Mouse (Mus musculus) gastrocnemius, postnatal 14 days (tissue): ENCODE data around the gene Dtx2. TPM values are rescaled to one million over a fixed set of nuclear protein-coding genes. Genes with fewer than 3 reads are reported as not detected.

ENCODE experiments used
- total RNA-seq, 2 experiments: library from RNA; stranded (reverse); gene quantifications; 2 replicates each; pipeline ENCODE4 v1.2.3; 2021

Dtx2 gene
- total RNA-seq, 2 experiments from 2014 or later = 6.7 to 7.5 TPM

Other genes starting within 250 kb of the Dtx2 start
- gene Styxl1, start 216.4 kb upstream of the Dtx2 start, total RNA-seq = not detected
- gene Mdh2, start 216.3 kb upstream of the Dtx2 start, total RNA-seq = 1,000 to 10,000 TPM; 1,031 to 1,199 TPM
- not detected for gene Srrm3, start 187.9 kb upstream of the Dtx2 start, total RNA-seq
- 100 to 1,000 TPM; 257 to 459 TPM for gene Hspb1, start 106.9 kb upstream of the Dtx2 start, total RNA-seq
- gene Ywhag, start 60.2 kb upstream of the Dtx2 start, total RNA-seq = 100 to 1,000 TPM; 305 to 325 TPM
- 1 to 10 TPM in 1 of 2 experiments, under 1 TPM in 1; 0.73 to 1.6 TPM for gene Ssc4d, start 20.3 kb upstream of the Dtx2 start, total RNA-seq
- gene Zp3, start 14.7 kb upstream of the Dtx2 start, total RNA-seq = not detected
- not detected for gene Upk3b, start 43.7 kb downstream of the Dtx2 start, total RNA-seq
- under 1 TPM in 1 of 2 experiments, not detected in 1; 0.27 TPM for gene Upk3bl, start 59.7 kb downstream of the Dtx2 start, total RNA-seq
- 10 to 100 TPM; 14.6 to 15.3 TPM for gene Rasa4, start 89.1 kb downstream of the Dtx2 start, total RNA-seq
- gene Polr2j, start 121.8 kb downstream of the Dtx2 start, total RNA-seq = 10 to 100 TPM; 52.9 to 66.0 TPM
- 1 to 10 TPM; 4.0 to 4.3 TPM for gene Lrwd1, start 141.3 kb downstream of the Dtx2 start, total RNA-seq
- 1 to 10 TPM; 4.4 to 5.1 TPM for gene Alkbh4, start 141.3 kb downstream of the Dtx2 start, total RNA-seq
- gene Orai2, start 175.9 kb downstream of the Dtx2 start, total RNA-seq = 1 to 10 TPM; 2.7 to 3.2 TPM
- gene Prkrip1, start 204.2 kb downstream of the Dtx2 start, total RNA-seq = 10 to 100 TPM; 24.2 to 25.1 TPM